Mouse (Mus musculus) heart, postnatal 14 days (tissue): ENCODE results near the gene Ksr1. TPM values are rescaled to one million over a fixed set of nuclear protein-coding genes. Genes with fewer than 3 reads are reported as not detected.

Experiments
- DNase-seq, 2 experiments: peaks; one replicate each; pipeline ENCODE4 v3.0.0; 2021 to 2022
- intact Hi-C: fragments of 180-260 bp; cut with DNase I; formaldehyde crosslinking; loops from one replicate; pipeline ENCODE4 v1.15.1; 2025
- long read RNA-seq, 2 experiments: library from polyadenylated mRNA; stranded (forward); transcript quantifications; one replicate each; pipeline ENCODE4 v2.0.0; 2021
- total RNA-seq, 2 experiments: library from RNA; stranded (reverse); gene quantifications; 2 replicates each; pipeline ENCODE4 v1.2.3; 2021

Gene Ksr1
- total RNA-seq = 10 to 100 TPM; 10.2 to 10.7 TPM
- long read RNA-seq, experiment 1, partial matches to known transcripts = 1 of 10 reads
- long read RNA-seq, experiment 1, other reads (novel, unspliced or antisense) = 9 of 10 reads
- long read RNA-seq, experiment 2, partial matches to known transcripts = 0 of 3 reads
- long read RNA-seq, experiment 2, other reads (novel, unspliced or antisense) = 3 of 3 reads

DNA sequence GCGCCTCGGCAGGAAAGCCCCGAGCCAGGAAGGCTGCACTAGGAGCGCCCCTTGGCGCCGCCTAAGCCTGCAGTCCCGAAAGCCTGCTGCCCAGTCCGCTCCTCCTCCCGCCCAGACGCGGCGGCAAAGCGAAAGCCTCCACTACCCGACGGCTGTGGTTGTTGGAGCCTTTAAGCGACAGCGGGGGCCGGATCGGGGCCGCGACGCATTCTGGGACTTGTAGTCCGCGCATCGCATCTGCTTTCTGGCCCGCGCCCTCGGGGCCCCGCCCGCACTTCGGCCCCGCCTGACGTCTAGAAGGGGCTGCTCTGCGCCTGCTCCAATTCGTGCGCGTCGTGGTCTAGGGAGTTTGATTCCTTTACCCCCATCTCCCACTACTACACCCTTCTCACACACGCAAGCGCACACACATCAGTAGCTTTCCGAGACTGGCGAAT is at the start of gene Ksr1:
TSS of gene Ksr1 (minus strand) at position 77 of the 437 bp plus-strand sequence.
- intact Hi-C loops = loop anchor here (5.0 kb wide), 1 partner anchor 66 kb away; no protein-coding TSS in a partner anchor

DNA sequence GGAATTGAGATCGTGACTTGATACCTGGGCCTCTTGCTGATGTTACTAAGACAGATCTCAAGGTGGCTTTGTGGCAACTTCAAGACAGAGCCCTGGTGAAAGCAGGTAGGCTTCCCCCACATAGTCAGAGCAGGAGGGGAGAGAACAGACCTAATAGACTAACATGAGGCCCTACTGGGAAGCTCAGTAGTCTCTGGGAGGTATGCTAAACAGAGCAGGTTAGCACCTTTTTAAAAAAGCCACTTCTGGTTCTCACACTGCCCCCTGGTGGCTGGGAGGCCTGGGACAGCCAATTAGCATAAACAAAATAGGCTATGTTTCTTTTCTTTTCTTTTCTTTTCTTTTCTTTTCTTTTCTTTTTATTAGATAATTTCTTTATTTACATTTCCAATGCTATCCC is 46.0 kb upstream of the Ksr1 start:
- intact Hi-C loops = loop anchor here (5.0 kb wide), 1 partner anchor 160 kb away; no protein-coding TSS in a partner anchor
- peak in 1 of 2 experiments; percentile 35 for DNase-seq

More for the DNA sequence above, at the start of gene Ksr1:
- DNase-seq = peak; percentile 94

DNA sequence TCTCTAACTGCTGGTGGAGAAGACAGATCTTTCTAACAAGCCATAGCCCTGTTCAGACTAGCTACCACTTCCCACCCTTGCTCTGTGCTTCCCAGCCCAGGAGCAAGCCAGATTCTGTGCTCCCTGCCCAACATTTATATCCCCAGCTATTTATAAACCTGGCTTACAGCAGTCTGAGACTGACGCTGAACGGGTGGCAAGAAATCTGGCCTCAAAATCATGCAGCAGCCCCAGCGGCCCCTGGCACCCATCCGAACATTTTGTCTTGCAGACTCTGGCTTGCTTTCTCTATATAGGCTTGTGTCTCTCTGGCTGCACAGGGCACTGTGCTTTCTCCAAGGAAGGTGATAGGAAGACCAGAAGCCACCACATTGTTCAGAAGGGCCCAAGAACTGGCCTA is 45.0 kb upstream of the Ksr1 start:
- intact Hi-C loops = loop anchor here (5.0 kb wide), 1 partner anchor 159 kb away; no protein-coding TSS in a partner anchor
- peak; percentile 34 to 50 for DNase-seq

DNA sequence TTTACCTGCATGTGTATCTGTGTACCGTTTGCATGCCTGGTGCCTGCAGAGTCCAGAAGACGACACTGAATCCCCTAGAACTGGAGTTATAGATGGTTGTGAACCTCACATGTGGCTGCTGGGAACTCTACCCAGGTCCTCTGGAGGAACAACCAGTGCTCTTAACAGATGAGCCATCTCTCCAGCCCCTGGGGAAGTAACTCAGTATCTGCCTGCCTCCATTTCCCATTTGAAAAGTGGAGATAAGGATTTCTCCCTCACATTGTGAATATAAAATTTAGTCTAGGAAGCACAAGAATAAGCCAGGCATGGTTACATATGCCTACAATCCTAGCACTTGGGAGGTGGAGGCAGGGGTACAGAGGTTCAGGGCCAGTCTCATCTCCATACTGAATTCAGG is 44.0 kb upstream of the Ksr1 start:
- intact Hi-C loops = loop anchor here (5.0 kb wide), 1 partner anchor 158 kb away; no protein-coding TSS in a partner anchor

GRCm38 (mm10) chr11:79188176-79188575 is 42.0 kb upstream of the Ksr1 start:
- intact Hi-C loops = no loop called here
- peak; percentile 54 to 71 for DNase-seq

More for the DNA sequence above, 44.0 kb upstream of the Ksr1 start:
- DNase-seq = no peak

DNA sequence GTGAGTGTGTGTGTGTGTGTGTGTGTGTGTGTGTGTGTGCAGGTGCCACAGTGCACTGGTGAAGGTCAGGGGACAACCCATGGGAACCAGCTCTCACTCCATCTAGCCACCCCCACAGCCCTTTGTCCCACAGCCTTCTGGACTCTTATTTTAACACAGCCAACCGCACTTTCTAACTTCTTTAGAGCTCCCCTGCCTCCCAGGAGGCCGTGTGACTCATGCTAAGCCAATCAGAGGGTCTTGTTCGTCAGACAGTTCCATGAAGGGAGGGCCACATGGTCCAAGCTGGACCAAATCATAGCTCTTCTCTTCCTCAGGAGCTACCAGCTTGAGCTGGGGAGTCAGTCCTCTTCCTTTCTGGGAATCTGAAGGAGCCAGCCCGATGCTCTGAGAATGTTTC is 41.1 kb upstream of the Ksr1 start:
- DNase-seq = no peak
- intact Hi-C loops = no loop called here

GRCm38 (mm10) chr11:79185683-79186082 is 39.5 kb upstream of the Ksr1 start:
- DNase-seq = no peak

GRCm38 (mm10) chr11:79184126-79184888 is 38.1 kb upstream of the Ksr1 start:
- intact Hi-C loops = no loop called here
- no peak for DNase-seq

More at GRCm38 (mm10) chr11:79185683-79186082, 39.5 kb upstream of the Ksr1 start:
- intact Hi-C loops = no loop called here

- DNase-seq = no peak
- intact Hi-C loops = no loop called here
These were observed 37.2 kb upstream of the Ksr1 start for GRCm38 (mm10) chr11:79183400-79183799.

DNA sequence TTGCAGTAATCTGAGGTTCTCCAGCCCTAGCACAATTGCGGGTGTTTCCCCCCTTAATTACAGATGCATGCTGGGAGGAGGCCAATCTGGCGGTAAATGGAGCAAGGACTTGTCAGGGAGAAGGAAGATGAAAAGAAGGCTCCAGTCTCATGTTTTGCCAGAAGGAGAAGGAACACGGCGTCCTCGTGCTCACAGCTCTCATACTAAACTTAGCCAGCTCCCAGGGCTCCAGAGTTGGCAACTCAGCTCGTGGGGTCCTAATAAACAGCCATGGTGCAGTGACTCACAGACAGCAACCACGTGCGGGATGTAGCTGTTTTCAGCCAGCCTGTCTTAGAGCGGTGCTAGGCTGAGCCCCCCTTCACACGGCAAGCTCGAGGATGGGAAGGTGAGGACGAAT is 36.7 kb upstream of the Ksr1 start:
- peak in 1 of 2 experiments; percentile 24 for DNase-seq
- intact Hi-C loops = no loop called here

GRCm38 (mm10) chr11:79181914-79182313 is 35.7 kb upstream of the Ksr1 start:
- DNase-seq = no peak

DNA sequence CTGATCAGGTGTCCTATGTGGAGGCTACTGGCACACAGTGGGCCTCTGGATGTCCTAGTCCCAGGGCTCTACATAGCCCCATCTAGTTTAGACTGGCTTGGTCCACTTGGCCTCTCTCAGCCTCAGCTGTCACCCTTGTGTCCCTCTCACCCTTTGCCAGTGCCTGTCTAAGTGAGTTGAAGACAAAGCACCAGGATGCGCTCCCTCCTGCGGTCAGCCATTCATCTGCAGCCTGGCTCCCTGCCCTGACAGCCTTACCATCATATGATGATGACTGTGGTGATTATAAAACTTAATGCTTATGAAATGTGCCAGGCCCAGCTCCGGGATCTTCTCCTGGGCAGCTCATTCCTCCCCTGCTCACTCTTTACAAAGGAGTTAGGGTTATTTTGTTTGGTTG is 30.5 kb upstream of the Ksr1 start:
- intact Hi-C loops = no loop called here

More at GRCm38 (mm10) chr11:79181914-79182313, 35.7 kb upstream of the Ksr1 start:
- intact Hi-C loops = no loop called here

GRCm38 (mm10) chr11:79172054-79172453 is 25.8 kb upstream of the Ksr1 start:
- DNase-seq = no peak
- intact Hi-C loops = no loop called here

More for the DNA sequence above, 30.5 kb upstream of the Ksr1 start:
- no peak for DNase-seq

GRCm38 (mm10) chr11:79166582-79167300 is 20.5 kb upstream of the Ksr1 start:
- DNase-seq = no peak

GRCm38 (mm10) chr11:79161077-79161758 is 15.0 kb upstream of the Ksr1 start:
- intact Hi-C loops = no loop called here
- DNase-seq = no peak

More at GRCm38 (mm10) chr11:79166582-79167300, 20.5 kb upstream of the Ksr1 start:
- intact Hi-C loops = no loop called here

GRCm38 (mm10) chr11:79160127-79160526 is 13.9 kb upstream of the Ksr1 start:
- no peak for DNase-seq
- intact Hi-C loops = no loop called here

- intact Hi-C loops = loop anchor here (10.0 kb wide), 1 partner anchor 313 kb away; no protein-coding TSS in a partner anchor
- DNase-seq = no peak
These were observed 11.5 kb upstream of the Ksr1 start for GRCm38 (mm10) chr11:79157729-79158128.

DNA sequence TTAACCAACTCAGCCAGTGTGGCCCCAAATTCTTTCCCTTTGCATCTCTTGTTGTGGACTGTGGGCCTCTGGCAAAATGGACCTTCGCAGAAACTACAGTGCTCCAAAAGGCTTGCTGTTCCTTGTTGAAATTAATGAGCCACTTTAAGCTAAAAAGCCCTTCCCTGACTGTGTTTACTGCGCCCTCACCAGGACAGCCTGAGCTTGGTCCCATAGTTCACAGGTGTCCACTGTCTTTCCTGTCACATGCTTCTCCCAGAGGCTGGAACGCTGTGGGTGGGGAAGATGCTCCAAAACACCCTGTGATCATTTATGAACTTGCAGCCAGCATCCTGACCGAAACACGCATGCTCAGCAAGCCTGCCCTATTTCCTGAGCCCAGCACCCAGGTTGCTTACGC is 9.1 kb upstream of the Ksr1 start:
- no peak for DNase-seq
- intact Hi-C loops = loop anchor here (10.0 kb wide), 1 partner anchor 311 kb away; no protein-coding TSS in a partner anchor

- no peak for DNase-seq
- intact Hi-C loops = loop anchor here (10.0 kb wide), 1 partner anchor 308 kb away; no protein-coding TSS in a partner anchor
These were observed 6.5 kb upstream of the Ksr1 start for GRCm38 (mm10) chr11:79152696-79153095.

GRCm38 (mm10) chr11:79151874-79152273 is 5.7 kb upstream of the Ksr1 start:
- no peak for DNase-seq
- intact Hi-C loops = loop anchor here (10.0 kb wide), 1 partner anchor 307 kb away; no protein-coding TSS in a partner anchor
